Mouse (Mus musculus): ENCODE data around the gene Chpt1.

GRCm38 (mm10) chr10:88501886-88502765 lies 1.7 kb downstream of the Chpt1 start:
- TF ChIP-seq CTCF (IDR thresholded peaks at IDR 0.05; ENCODE audit: extremely low read depth, insufficient read depth, low read length) (no peak), POLR2A (IDR thresholded peaks at IDR 0.05; ENCODE audit: extremely low read depth, insufficient read depth, low read length) (no peak)

All from cortical plate, adult 2 months (tissue).